ENCODE assay signal across 8 mouse cellular contexts in genomic region chr1:135368245-135368644, GRCm38 (mm10). TPM values are rescaled to one million over a fixed set of nuclear protein-coding genes. Genes with fewer than 3 reads are reported as not detected.
A peak's percentile ranks its signal among the peaks of the same experiment; 100 is the strongest.
DNase-seq lines count a peak whose midpoint lies in the region; ATAC-seq and TF ChIP-seq lines count a peak whose summit lies in the region.

No protein-coding gene starts in this region.

- peak overlapping the region; percentile 63; the same call in 1 of the 2 replicates for H3K9ac ChIP-seq in ES-E14 (ENCODE audit: insufficient read depth, low read depth, low read length, poor library complexity, severe bottlenecking)
- peak overlapping the region; percentile 52 for H3K9ac ChIP-seq in lung, embryonic 14.5 days

- H3K27ac ChIP-seq in ES-E14 (ENCODE audit: insufficient read depth, low read depth, low read length, poor library complexity, severe bottlenecking) = peak overlapping the region; percentile 71; the same call in 1 of the 2 replicates
- no peak overlapping the region for H3K27ac ChIP-seq in lung, embryonic 14.5 days (ENCODE audit: low read depth)

- no peaks in the 10 kb centered on the region for H3K36me3 ChIP-seq in ES-E14 (ENCODE audit: control insufficient read depth, insufficient read depth, low read length, poor library complexity, severe bottlenecking)
- H3K36me3 ChIP-seq in lung, embryonic 14.5 days (ENCODE audit: insufficient read depth) = 0 out of 2 replicates have a peak, but pooled peaks cover 3% of the 10 kb centered on the region

- H3K4me2 ChIP-seq in lung, embryonic 14.5 days = peak overlapping the region; percentile 93

- peak; percentile 90 for TF ChIP-seq CTCF in lung, embryonic 14.5 days (IDR thresholded peaks at IDR 0.05; ENCODE audit: low read depth)

- in situ Hi-C loops in ES-E14 (cut with MboI; ENCODE audit: low sequenced_read_pairs in 2 of 2, unreplicated experiment in 2 of 2) = loop anchor here in 1 of 2 experiments (25.0 kb wide), 1 partner anchor 206 kb away; the partner anchor contains the start of gene Gpr37l1

- H3K4me1 ChIP-seq in ES-E14 (ENCODE audit: control insufficient read depth in 2 of 2, insufficient read depth in 2 of 2, low read length in 2 of 2, poor library complexity in 1 of 2) = peaks cover 11 to 19% of the 10 kb centered on the region in 2 experiments; a peak in 2 of 4 replicates
- H3K4me1 ChIP-seq in lung, embryonic 14.5 days (ENCODE audit: insufficient read depth) = peaks cover 4% of the 10 kb centered on the region; the same call in 1 of the 2 replicates

- no peaks in the 10 kb centered on the region for H3K9me3 ChIP-seq in ES-E14 (ENCODE audit: control insufficient read depth, insufficient read depth, low read depth, low read length)
- no peaks in the 10 kb centered on the region for H3K9me3 ChIP-seq in lung, embryonic 14.5 days (ENCODE audit: low read depth, low read length)

- ATAC-seq in lung, embryonic 14.5 days (ENCODE audit: insufficient read depth) = peak; percentile 60
- peak; percentile 40; the same call in 1 of the 2 replicates for ATAC-seq in neutrophil, adult 5-6 weeks (ENCODE audit: extremely low read depth, insufficient number of reproducible peaks, low FRiP score, poor library complexity, severe bottlenecking)

- DNase-seq in ES-E14 (ENCODE audit: low read depth, low spot score) = peak; percentile 97
- DNase-seq in cerebellum, adult 18-20 months = peak; percentile 92
- peak; percentile 94 for DNase-seq in forelimb bud, embryonic 11.5 days (ENCODE audit: low read depth, low spot score)
- DNase-seq in heart, postnatal 4 days = peak; percentile 92
- peak; percentile 88 to 89 for DNase-seq in layer of hippocampus, adult 8-10 months (ENCODE audit: low spot score in 2 of 2)
- peak; percentile 97 for DNase-seq in lung, embryonic 14.5 days
- peak; percentile 22 to 24 for DNase-seq in thymus, adult 18-20 months

- 2% methylated on average over 20 of the region's 20 CpGs for WGBS in lung, embryonic 14.5 days

- H3K4me3 ChIP-seq in ES-E14 (ENCODE audit: insufficient read depth in 1 of 2, low read depth in 1 of 2, low read length in 2 of 2, poor library complexity in 1 of 2, severe bottlenecking in 1 of 2) = peak overlapping the region; percentile 54 to 60
- H3K4me3 ChIP-seq in lung, embryonic 14.5 days (ENCODE audit: low read depth, low read length) = peak overlapping the region; percentile 38

- H3K27me3 ChIP-seq in lung, embryonic 14.5 days (ENCODE audit: insufficient read depth, low read length) = no peaks in the 10 kb centered on the region

TF ChIP-seq in ES-E14, 5 proteins besides CTCF, POLR2A, EP300 and RAD21:
- TF ChIP-seq MAFK (IDR thresholded peaks at IDR 0.05; ENCODE audit: insufficient read depth, low read depth, low read length) = no peak; the same call in 1 of the 2 replicates
- TF ChIP-seq HCFC1 (IDR thresholded peaks at IDR 0.05; ENCODE audit: borderline replicate concordance, insufficient read depth, low read length) = peak; percentile 58; the same call in 1 of the 2 replicates
- peak; percentile 70; the same call in 1 of the 2 replicates for TF ChIP-seq ZC3H11A (IDR thresholded peaks at IDR 0.05; ENCODE audit: borderline replicate concordance, low read depth, low read length)
- no peak for TF ChIP-seq ZNF384 (IDR thresholded peaks at IDR 0.05; ENCODE audit: low read depth, low read length)
- peak; percentile 63; the same call in 1 of the 2 replicates for TF ChIP-seq CHD2 (IDR thresholded peaks at IDR 0.05; ENCODE audit: low read depth, low read length)

RNA-seq across cellular contexts. Expression of gene Shisa4, which starts 6.8 kb away (rescaled TPM):
- total RNA-seq in ES-E14 (2012; rRNA removed) = 9.5 and 15.7 TPM in 2 replicates
- 10 to 100 TPM; 14.2 to 14.4 TPM for total RNA-seq in heart, postnatal 4 days (2021)
- 100 to 1,000 TPM; 108 to 137 (median 121) TPM for total RNA-seq in layer of hippocampus, adult 8-10 months (2022)
- polyA plus RNA-seq in lung, embryonic 14.5 days (2014; fragmentation: Nextera tagmentation; extraction: Ambion mirVana) = 26.1 and 31.2 TPM in 2 replicates
- not detected in 2 replicates for total RNA-seq in neutrophil, adult 5-6 weeks (2017)

RNA-seq across cellular contexts. Expression of gene Lmod1, which starts 43.6 kb away (rescaled TPM):
- 1.6 and 2.6 TPM in 2 replicates for total RNA-seq in ES-E14 (2012; rRNA removed)
- total RNA-seq in heart, postnatal 4 days (2021) = 1 to 10 TPM; 1.4 to 1.6 TPM
- under 1 TPM; 0.70 to 0.96 (median 0.75) TPM for total RNA-seq in layer of hippocampus, adult 8-10 months (2022)
- polyA plus RNA-seq in lung, embryonic 14.5 days (2014; fragmentation: Nextera tagmentation; extraction: Ambion mirVana) = 3.1 and 3.8 TPM in 2 replicates
- not detected in 2 replicates for total RNA-seq in neutrophil, adult 5-6 weeks (2017)

RNA-seq across cellular contexts. Expression of gene Timm17a, which starts 54.7 kb away (rescaled TPM):
- total RNA-seq in ES-E14 (2012; rRNA removed) = 139 and 187 TPM in 2 replicates
- 100 to 1,000 TPM; 392 to 414 TPM for total RNA-seq in heart, postnatal 4 days (2021)
- 100 to 1,000 TPM; 164 to 196 (median 187) TPM for total RNA-seq in layer of hippocampus, adult 8-10 months (2022)
- 177 and 189 TPM in 2 replicates for polyA plus RNA-seq in lung, embryonic 14.5 days (2014; fragmentation: Nextera tagmentation; extraction: Ambion mirVana)
- 4.0 and 5.9 TPM in 2 replicates for total RNA-seq in neutrophil, adult 5-6 weeks (2017)

Comparison
In these comparisons a context has a peak if more than half of its experiments do, and no peak if none do; other contexts are left out.
1. DNase-seq: peak in every context shown above with its lines; median percentile 97 in ES-E14; 97 in lung, embryonic 14.5 days; 94 in forelimb bud, embryonic 11.5 days; 92 in cerebellum, adult 18-20 months; 92 in heart, postnatal 4 days; 88 in layer of hippocampus, adult 8-10 months; 23 in thymus, adult 18-20 months.
2. RNA of gene Shisa4, which starts 6.8 kb away (total RNA-seq): 108 to 137 TPM in layer of hippocampus, adult 8-10 months, 9.5 to 15.7 TPM in ES-E14 and 14.2 to 14.4 TPM in heart, postnatal 4 days; not detected in neutrophil, adult 5-6 weeks; every median in the first group is over 10 times any median in the second.
3. RNA of gene Timm17a, which starts 54.7 kb away (total RNA-seq): 392 to 414 TPM in heart, postnatal 4 days, 164 to 196 TPM in layer of hippocampus, adult 8-10 months and 139 to 187 TPM in ES-E14; 4.0 to 5.9 TPM in neutrophil, adult 5-6 weeks; every median in the first group is over 10 times any median in the second.